Mouse (Mus musculus) left cerebral cortex, adult 2 months (tissue): ENCODE measurements around the gene Troap. TPM values are rescaled to one million over a fixed set of nuclear protein-coding genes. Genes with fewer than 3 reads are reported as not detected.

Experiments
- DNase-seq, 2 experiments: peaks; one replicate each; pipeline ENCODE4 v3.0.0; 2021 to 2022; ENCODE audit warnings: low spot score in 2 of 2, mixed read lengths in 1 of 2; ENCODE audit errors: extremely low spot score in 1 of 2
- H3K27ac ChIP-seq: fragments of 200-600 bp; 2 replicates; pipeline ENCODE4 v1.8.1; 2022
- H3K4me3 ChIP-seq: fragments of 200-600 bp; 2 replicates; pipeline ENCODE4 v1.8.1; 2022
- CTCF ChIP-seq: fragments of 200-600 bp; IDR thresholded peaks from 2 replicates; pipeline ENCODE4 v1.8.1; 2022; ENCODE audit warnings: antibody characterized with exemption, mild to moderate bottlenecking, moderate library complexity
- intact Hi-C: fragments of 180-260 bp; cut with DNase I; formaldehyde crosslinking; loops from one replicate; pipeline ENCODE4 v1.15.1; 2025
- total RNA-seq, 2 experiments: library from RNA; stranded (reverse); gene quantifications; 2 replicates each; pipeline ENCODE4 v1.2.3; 2021

Troap gene
- total RNA-seq, 2 experiments from 2014 or later: 0.72 TPM; not detected in 1

DNA sequence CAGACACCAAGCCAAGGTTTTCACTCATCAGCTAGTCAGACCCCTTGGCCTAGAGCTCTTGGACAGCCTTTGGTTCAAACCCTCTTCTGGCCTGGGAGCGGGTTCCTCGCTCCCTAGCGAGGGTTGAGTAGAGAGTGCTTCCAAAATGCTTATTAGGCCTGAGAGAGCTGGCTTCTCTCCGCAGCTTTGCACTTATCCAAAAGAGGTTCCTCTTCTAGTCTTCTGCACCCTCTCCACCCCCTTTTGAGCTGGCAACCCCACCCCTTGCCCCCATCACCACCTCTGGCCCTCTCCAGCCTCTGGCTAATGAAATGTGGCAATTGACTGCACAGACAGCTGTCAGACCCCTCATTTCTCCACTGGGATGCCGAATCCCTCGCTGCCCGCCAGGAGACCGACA lies 18.5 kb downstream of the Troap start, which contains the start of gene Dnajc22:
TSS of gene Dnajc22 (plus strand) at position 301 of the 400 bp plus-strand sequence.
- TF ChIP-seq CTCF: no peak
- peak within 1 kb of the TSS; percentile 44 for H3K4me3 ChIP-seq
- no peak within 1 kb of the TSS for H3K27ac ChIP-seq
- intact Hi-C loops: no loop called here
- DNase-seq: no peak

DNA sequence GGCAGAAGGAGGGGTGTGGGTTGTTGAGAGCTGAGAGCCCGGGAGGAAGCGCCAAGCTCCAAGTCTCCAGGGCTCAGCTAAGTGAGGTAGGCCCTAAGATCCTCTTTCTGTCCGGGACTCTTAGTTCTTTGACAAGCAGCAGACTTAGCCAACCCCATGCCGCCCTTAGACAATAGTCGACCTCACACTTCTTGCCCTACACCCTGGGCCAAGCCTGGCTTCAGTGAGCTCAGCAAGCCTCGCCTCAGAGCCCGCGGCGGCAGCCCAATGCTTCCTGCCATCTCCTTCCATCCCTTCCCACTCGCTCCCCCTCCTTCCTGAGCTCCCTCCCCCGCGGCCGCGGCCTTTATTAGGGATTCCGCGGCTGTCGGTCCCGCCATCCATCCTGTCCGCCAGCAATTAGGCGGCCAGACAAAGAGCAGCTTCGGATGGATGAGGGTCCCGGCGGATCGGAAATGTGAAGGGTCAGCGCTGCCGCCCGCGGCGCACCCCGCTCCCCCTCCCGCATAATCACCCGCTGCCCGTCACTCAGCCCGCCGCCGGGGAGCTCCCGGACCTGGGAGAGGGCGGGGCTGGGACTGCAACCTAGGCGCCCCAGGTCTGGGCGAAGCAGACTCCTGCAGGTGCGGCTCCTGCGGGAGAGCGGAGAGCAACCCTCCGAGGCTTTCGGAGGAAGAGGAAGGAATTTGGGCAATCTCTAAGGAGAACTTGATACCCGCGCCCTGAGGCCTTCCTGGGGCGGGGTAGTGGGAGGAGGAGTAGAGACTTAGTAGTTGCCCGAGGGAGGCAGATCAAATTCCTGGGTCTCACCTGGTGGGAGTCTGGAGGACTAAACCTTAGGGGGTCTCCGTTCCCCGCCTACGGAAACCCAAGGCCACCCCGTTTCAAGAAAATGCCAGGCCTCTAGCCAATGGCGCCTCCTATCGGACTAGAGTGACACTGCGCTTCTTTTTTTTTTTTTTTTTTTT lies 19.2 kb downstream of the Troap start:
- intact Hi-C loops: no loop called here
- Histone ChIP-seq H3K4me3 (peak overlapping the region; percentile 44), H3K27ac (no peak overlapping the region)
- TF ChIP-seq CTCF: peak; percentile 43
- no peak for DNase-seq

DNA sequence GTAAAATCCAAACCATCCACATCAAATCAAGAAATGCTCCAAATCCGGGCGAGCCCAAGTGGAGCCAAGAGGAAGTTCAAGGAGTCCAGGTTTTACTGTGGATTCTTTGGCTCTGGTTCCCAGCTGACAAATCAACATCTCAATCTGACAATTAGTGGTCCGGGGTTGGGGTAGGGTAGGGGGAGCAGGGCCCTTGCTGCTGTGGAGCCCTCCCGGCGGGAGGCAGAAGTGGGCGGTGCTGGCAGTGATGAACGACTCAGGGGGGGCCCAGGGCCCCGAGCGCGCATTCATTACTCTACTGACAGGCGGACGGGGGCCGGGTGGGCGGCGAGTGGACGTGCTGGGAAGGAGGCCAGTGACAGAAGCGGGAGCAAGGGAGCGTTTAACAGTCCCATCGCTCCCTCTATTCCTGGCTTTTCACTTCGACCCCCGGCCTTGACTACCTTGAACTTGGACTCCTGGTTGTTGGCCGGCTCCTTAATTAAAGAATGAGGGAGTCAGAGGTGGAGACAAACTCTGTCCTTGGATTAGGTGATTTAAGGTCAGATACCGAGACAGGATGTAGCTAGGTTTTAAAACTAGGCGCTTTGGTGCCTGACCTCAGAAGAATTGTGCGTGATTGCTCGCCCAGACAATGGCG lies 20.4 kb downstream of the Troap start:
- Histone ChIP-seq H3K27ac (no peak overlapping the region), H3K4me3 (no peak overlapping the region)
- intact Hi-C loops: loop anchor here (5.0 kb wide), 1 partner anchor 42 kb away; no protein-coding TSS in a partner anchor
- no peak for DNase-seq
- TF ChIP-seq CTCF: no peak; the same call in 1 of the 2 replicates

DNA sequence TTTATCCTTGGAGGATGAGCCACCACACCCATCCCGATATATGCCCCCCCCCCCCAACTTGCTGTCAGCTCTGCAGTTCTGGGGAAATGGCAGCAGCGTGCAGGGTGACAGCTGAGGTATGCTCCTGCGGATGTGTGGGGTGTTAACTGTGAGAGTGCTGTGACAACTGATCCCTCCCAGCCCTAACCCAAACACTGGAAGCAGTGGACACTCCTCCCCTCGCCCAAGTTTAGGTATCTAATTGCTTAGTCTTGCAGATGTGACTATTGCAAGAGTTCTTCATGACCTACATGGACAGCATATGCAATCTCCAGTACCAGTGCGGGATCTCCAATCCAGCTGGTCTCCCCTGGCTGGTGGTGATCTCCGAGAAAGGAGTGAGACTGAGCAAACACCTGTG lies 21.0 kb downstream of the Troap start:
- no peak overlapping the region for H3K27ac ChIP-seq
- intact Hi-C loops: loop anchor here (5.0 kb wide), 1 partner anchor 43 kb away; no protein-coding TSS in a partner anchor
- DNase-seq: no peak
- TF ChIP-seq CTCF: no peak
- H3K4me3 ChIP-seq: no peak overlapping the region

DNA sequence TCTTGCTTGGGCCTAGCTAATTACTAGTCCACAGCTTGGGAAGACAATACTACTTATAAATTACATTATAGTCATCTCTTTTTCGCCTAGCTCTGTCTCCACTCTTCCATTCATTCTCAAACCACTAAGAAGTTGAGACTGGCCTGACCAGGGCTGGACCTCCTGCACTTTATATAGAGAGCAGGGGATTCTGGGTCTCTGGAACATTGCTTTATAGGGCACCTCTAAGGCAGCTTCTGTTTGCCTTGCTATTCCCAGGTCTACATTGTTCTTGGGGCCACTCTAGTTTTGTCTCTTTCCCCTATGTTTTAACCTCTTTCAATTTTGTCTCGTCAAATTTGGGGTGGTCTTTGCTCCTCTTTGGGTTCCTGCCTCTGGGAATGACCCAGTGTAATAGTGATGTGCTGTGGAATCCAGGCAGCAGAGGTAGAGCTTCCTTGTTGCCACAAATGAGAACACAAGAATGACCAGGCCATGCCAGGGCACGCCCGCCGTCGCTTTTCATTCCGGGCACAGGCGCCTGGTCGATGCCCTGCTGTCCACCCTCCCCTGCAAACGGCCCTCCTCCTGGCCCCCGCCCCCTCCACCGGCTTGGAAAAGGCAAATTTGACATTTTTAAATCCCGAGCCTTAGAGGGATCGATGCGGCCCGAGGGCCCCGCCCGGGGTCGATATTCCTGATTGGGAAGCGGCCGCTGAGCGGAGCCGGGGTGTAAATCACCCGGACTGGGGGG lies 21.9 kb downstream of the Troap start:
- no peak overlapping the region for H3K27ac ChIP-seq
- intact Hi-C loops: loop anchor here (5.0 kb wide), 1 partner anchor 44 kb away; no protein-coding TSS in a partner anchor
- H3K4me3 ChIP-seq: no peak overlapping the region; the same call in 1 of the 2 replicates
- no peak for DNase-seq
- TF ChIP-seq CTCF: no peak

DNA sequence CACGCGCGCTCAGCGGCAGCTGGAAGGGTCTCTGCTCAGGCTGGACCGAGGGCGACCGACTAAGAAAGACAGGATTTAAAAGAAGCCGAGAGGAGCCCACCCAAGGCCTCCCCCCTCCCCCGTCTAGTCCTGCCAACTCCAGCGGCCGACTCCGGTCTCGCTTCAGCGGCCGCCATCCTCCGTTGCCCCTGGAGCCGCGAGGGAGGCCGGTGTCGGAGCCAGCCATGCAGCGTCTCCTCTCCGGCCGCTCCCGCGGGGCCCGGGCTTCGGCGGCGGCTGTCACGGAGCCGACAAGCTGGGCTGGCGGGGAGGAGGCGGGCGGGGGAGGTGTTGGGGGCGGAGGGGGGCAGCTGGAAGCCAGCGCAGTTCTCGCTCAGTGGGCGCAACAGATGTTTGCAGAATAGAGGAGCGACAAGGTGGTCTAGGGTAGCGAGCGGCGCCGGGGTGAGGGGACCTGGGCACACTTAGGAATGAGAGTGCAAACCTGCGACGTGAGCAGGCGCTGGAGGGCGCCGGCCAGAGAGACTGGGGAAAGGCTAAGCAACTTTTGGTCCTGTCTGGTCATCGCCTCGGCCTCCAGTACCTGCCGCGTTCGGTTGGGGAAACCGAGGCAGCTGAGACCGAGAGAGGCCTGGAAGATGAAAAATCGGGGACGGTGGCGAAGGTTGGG lies 22.6 kb downstream of the Troap start:
- no peak for DNase-seq
- Histone ChIP-seq H3K27ac (no peak overlapping the region), H3K4me3 (peak overlapping the region; percentile 30)
- intact Hi-C loops: loop anchor here (5.0 kb wide), 1 partner anchor 45 kb away; no protein-coding TSS in a partner anchor
- no peak for TF ChIP-seq CTCF

DNA sequence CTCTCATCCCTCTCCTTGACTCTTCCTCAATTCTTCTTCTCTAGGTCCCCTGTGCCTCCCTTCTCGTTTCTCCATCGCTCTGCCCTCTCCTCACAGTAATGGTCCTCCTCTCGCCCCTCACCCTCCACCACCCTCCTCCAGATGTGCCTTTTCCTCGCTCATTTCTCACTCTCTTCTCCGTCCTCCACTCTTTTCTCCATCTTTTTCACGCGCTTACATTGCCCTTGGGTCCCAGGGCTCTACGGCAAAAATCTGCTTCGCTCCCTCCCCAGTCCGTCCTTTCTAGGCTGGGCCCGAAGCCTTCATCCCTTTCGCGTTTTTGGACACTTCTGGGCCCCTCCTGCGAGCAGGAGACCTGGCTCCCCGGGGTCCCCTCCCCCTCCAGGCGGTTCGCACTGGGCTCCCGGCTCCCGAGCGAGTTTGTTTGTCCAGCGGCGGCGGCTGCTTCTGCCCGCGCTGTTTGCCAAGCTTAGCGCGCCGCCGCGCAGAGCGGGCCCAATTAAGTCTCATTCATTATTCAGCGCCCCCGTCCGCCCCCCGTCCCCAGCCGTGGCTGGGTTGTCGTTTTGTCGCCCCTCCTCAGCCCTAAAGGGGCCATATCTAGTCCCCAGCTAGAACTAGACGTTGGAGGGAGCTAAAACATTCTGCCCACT lies 23.6 kb downstream of the Troap start:
- Histone ChIP-seq H3K27ac (no peak overlapping the region), H3K4me3 (peak overlapping the region; percentile 36)
- intact Hi-C loops: loop anchor here (5.0 kb wide), 1 partner anchor 46 kb away; no protein-coding TSS in a partner anchor
- DNase-seq: no peak
- TF ChIP-seq CTCF: no peak

DNA sequence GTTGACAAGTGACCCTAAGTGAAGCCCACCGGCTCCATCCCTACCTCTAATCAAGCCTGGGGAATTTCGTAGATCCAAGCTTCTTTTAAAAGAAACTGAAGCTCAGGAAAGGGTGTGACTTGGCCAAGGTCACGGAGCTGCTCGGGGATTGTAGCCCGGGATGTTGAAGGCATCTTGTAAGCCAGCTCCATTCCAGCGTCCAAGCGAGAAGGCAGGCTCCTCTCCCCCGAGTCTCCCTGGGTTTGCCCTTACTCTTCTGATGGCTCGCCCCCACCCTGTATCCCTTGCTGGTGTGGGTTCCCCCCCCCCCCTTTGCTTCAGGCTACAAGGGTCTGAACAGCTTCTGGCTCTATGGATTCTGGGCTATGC lies 24.1 kb downstream of the Troap start:
- DNase-seq: no peak
- H3K27ac ChIP-seq: no peak overlapping the region
- H3K4me3 ChIP-seq: no peak overlapping the region
- intact Hi-C loops: loop anchor here (5.0 kb wide), 1 partner anchor 46 kb away; no protein-coding TSS in a partner anchor
- TF ChIP-seq CTCF: no peak

DNA sequence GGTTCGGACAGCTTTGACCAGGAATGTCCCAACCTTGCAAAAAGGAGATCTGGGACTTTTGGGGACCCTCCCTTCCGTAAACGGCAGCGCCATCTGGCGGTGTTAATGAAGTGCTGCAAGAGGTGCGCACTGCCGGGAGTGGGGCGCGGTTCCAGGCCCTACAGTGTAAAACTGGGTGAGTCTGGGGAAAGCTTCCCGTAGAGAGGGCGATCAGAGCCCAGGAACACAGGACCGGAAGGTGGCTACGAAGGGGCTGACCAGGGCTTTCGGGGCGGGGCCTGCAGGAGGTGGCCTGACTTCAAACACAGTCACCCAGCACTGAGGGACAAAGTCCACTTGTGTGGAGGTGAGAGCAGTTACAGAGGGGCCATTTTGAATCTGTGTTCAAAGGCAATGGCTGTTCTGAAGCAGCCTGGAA lies 24.8 kb downstream of the Troap start:
- TF ChIP-seq CTCF: peak; percentile 84
- peak; percentile 26 to 44 for DNase-seq
- intact Hi-C loops: loop anchor here (5.0 kb wide), 1 partner anchor 47 kb away; no protein-coding TSS in a partner anchor
- no peak overlapping the region for H3K4me3 ChIP-seq
- H3K27ac ChIP-seq: no peak overlapping the region

DNA sequence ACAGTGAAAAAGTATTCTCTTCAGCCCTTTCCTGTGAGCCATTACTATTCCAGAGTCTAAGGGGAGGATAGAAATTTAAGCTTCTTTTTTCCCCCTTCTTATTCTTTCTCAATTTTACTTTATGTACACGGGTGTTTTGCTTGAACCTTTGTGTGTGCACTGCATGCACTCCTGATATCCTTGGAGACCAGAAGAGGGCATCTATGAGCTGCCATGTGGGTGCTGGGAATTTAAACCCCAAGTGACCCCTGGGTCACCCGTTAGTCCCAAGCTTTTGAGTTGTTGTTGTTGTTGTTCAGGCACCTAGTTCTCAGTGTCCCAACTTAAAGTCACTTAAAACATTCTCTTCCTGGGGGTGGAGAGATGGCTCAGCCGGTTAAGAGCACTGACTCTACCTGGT lies 25.6 kb downstream of the Troap start:
- intact Hi-C loops: loop anchor here (5.0 kb wide), 1 partner anchor 48 kb away; no protein-coding TSS in a partner anchor
- Histone ChIP-seq H3K27ac (no peak overlapping the region), H3K4me3 (no peak overlapping the region)
- no peak for DNase-seq
- no peak; the same call in none of the 2 replicates for TF ChIP-seq CTCF

DNA sequence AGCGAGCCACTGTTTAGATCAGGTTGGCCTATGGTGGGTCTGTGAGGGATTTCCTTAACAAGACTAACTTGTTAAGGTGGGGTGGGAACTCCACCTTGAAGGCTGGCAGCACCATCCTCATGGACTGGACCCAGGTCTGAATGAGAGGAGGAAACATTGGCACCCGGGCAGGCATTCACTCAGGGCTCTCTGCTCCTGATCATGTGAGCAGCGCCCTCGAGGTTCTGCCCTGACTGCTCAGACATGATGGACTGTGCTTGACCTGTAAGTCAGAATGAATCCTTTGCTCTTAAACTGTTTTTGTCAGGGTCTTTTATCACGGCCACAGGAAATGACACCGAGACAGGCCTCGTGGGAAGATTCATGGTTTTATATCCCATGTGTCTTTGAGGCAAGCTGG lies 30.9 kb downstream of the Troap start:
- Histone ChIP-seq H3K4me3 (no peak overlapping the region), H3K27ac (no peak overlapping the region)
- TF ChIP-seq CTCF: no peak
- intact Hi-C loops: no loop called here
- no peak for DNase-seq
